Comparison of ENCODE assay signal across 13 mouse cellular contexts in the genomic region with DNA sequence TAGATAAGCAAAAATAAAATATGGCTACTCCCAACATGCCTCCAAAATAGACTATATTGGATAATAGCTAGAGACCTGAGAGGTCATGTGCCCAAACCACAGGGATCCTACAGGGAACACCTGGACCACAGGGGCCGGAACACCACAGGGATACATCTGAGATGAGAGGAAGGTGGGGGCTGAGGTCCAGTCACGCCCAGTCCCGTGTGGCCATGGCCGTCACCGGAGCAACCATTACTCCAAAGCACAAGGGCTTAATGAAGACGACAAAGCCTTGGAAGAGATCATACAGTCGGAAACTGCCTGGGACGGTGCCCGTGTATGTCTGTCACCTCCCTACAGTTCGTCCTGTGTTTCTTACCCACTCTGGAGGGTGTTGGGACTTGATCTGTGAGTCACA. TPM values are rescaled to one million over a fixed set of nuclear protein-coding genes. Genes with fewer than 3 reads are reported as not detected.
DNase-seq lines count a peak whose midpoint lies in the region; ATAC-seq and TF ChIP-seq lines count a peak whose summit lies in the region.
"Had no signal": no experiment of that assay in that cellular context is flagged by ENCODE, and none has a peak within 500 bp of the region (broad histone marks: within the 10 kb centered on the region; RNA-seq: fewer than 3 reads in every experiment).

No protein-coding gene starts in this region.

- no peak for TF ChIP-seq EP300 in liver, postnatal 0 days (IDR thresholded peaks at IDR 0.05; ENCODE audit: low read depth)

- no peak overlapping the region for H3K4me2 ChIP-seq in heart, embryonic 14.5 days (ENCODE audit: low read length)
- no peak overlapping the region for H3K4me2 ChIP-seq in lung, embryonic 14.5 days
- no peak overlapping the region for H3K4me2 ChIP-seq in heart, embryonic 15.5 days
- no peak overlapping the region for H3K4me2 ChIP-seq in liver, postnatal 0 days (ENCODE audit: low read depth, low read length)

- no peaks in the 10 kb centered on the region for H3K36me3 ChIP-seq in heart, embryonic 14.5 days (ENCODE audit: control insufficient read depth, insufficient read depth, low read length)
- H3K36me3 ChIP-seq in lung, embryonic 14.5 days (ENCODE audit: insufficient read depth) = no peaks in the 10 kb centered on the region
- H3K36me3 ChIP-seq in heart, embryonic 15.5 days = no peaks in the 10 kb centered on the region
- no peaks in the 10 kb centered on the region for H3K36me3 ChIP-seq in liver, postnatal 0 days (replicated peaks; ENCODE audit: insufficient read depth, low read length)

- no peak for TF ChIP-seq CTCF in lung, embryonic 14.5 days (IDR thresholded peaks at IDR 0.05; ENCODE audit: low read depth)
- TF ChIP-seq CTCF in liver, postnatal 0 days (IDR thresholded peaks at IDR 0.05; ENCODE audit: low read depth) = no peak

- no peak overlapping the region for H3K4me3 ChIP-seq in heart, embryonic 14.5 days (ENCODE audit: control insufficient read depth in 1 of 2, insufficient read depth in 1 of 2, low read depth in 1 of 2, low read length in 2 of 2)
- no peak overlapping the region for H3K4me3 ChIP-seq in lung, embryonic 14.5 days (ENCODE audit: low read depth, low read length)
- H3K4me3 ChIP-seq in heart, embryonic 15.5 days = no peak overlapping the region
- H3K4me3 ChIP-seq in liver, postnatal 0 days (ENCODE audit: low read depth, low read length) = no peak overlapping the region
- H3K4me3 ChIP-seq: layer of hippocampus, adult 2 months had no signal

- H3K9ac ChIP-seq in heart, embryonic 14.5 days (ENCODE audit: low read length) = no peak overlapping the region
- no peak overlapping the region for H3K9ac ChIP-seq in lung, embryonic 14.5 days
- no peak overlapping the region for H3K9ac ChIP-seq in heart, embryonic 15.5 days
- no peak overlapping the region for H3K9ac ChIP-seq in liver, postnatal 0 days (replicated peaks)

- H3K27me3 ChIP-seq in heart, embryonic 14.5 days (ENCODE audit: control insufficient read depth, insufficient read depth, low read length) = no peaks in the 10 kb centered on the region
- H3K27me3 ChIP-seq in lung, embryonic 14.5 days (ENCODE audit: insufficient read depth, low read length) = no peaks in the 10 kb centered on the region
- H3K27me3 ChIP-seq in heart, embryonic 15.5 days = no peaks in the 10 kb centered on the region
- no peaks in the 10 kb centered on the region for H3K27me3 ChIP-seq in liver, postnatal 0 days (ENCODE audit: insufficient read depth, low read length)

- WGBS in heart, embryonic 14.5 days = 75% methylated on average over 10 of the region's 10 CpGs
- WGBS in lung, embryonic 14.5 days = 77% methylated on average over 10 of the region's 10 CpGs
- WGBS in heart, embryonic 15.5 days = 82% methylated on average over 10 of the region's 10 CpGs
- 44% methylated on average over 10 of the region's 10 CpGs for WGBS in liver, postnatal 0 days (ENCODE audit: insufficient replicate concordance)

- no peak for ATAC-seq in heart, embryonic 14.5 days (ENCODE audit: insufficient number of reproducible peaks, insufficient read depth, low FRiP score, low read depth)
- ATAC-seq in lung, embryonic 14.5 days (ENCODE audit: insufficient read depth) = no peak
- ATAC-seq in heart, embryonic 15.5 days (replicated peaks; ENCODE audit: insufficient number of reproducible peaks, insufficient read depth, low FRiP score, low read depth) = no peak
- ATAC-seq in liver, postnatal 0 days = no peak
- ATAC-seq: forebrain, embryonic 16.5 days; hindbrain, embryonic 16.5 days had no signal

- peak overlapping the region; percentile 74 to 86 for H3K27ac ChIP-seq in heart, embryonic 14.5 days (replicated peaks in 1 of 2; ENCODE audit: control insufficient read depth in 1 of 2, insufficient read depth in 1 of 2, low read depth in 2 of 2, low read length in 2 of 2)
- peak overlapping the region; percentile 59 for H3K27ac ChIP-seq in lung, embryonic 14.5 days (ENCODE audit: low read depth)
- peak overlapping the region; percentile 84 for H3K27ac ChIP-seq in heart, embryonic 15.5 days
- H3K27ac ChIP-seq in liver, postnatal 0 days (ENCODE audit: low read depth) = peak overlapping the region; percentile 75
- H3K27ac ChIP-seq: layer of hippocampus, adult 2 months had no signal

- peaks cover 19 to 22% of the 10 kb centered on the region in 2 experiments for H3K4me1 ChIP-seq in heart, embryonic 14.5 days (ENCODE audit: control insufficient read depth in 2 of 2, insufficient read depth in 2 of 2, low read length in 2 of 2)
- peaks cover 25% of the 10 kb centered on the region for H3K4me1 ChIP-seq in lung, embryonic 14.5 days (ENCODE audit: insufficient read depth)
- H3K4me1 ChIP-seq in heart, embryonic 15.5 days (replicated peaks) = peaks cover 32% of the 10 kb centered on the region
- H3K4me1 ChIP-seq in liver, postnatal 0 days (ENCODE audit: insufficient read depth) = peaks cover 28% of the 10 kb centered on the region

- no peaks in the 10 kb centered on the region for H3K9me3 ChIP-seq in heart, embryonic 14.5 days (ENCODE audit: control insufficient read depth, low read length)
- H3K9me3 ChIP-seq in lung, embryonic 14.5 days (ENCODE audit: low read depth, low read length) = no peaks in the 10 kb centered on the region
- no peaks in the 10 kb centered on the region for H3K9me3 ChIP-seq in heart, embryonic 15.5 days (replicated peaks)
- H3K9me3 ChIP-seq in liver, postnatal 0 days (ENCODE audit: low read length) = no peaks in the 10 kb centered on the region

- DNase-seq in heart, adult 8-10 months (ENCODE audit: low spot score) = no peak
- no peak for DNase-seq in lung, embryonic 14.5 days
- no peak for DNase-seq in lung, postnatal 36 days
- DNase-seq in liver, postnatal 0 days = no peak
- DNase-seq in right cerebral cortex, postnatal 14 days = no peak
- no peak for DNase-seq in layer of hippocampus, postnatal 36 days
- DNase-seq: gastrocnemius, postnatal 36 days; retina, postnatal 1 day had no signal

RNA-seq across cellular contexts. Expression of a gene that starts 13.1 kb away (rescaled TPM):
- polyA plus RNA-seq in heart, embryonic 14.5 days (2014; fragmentation: Nextera tagmentation; extraction: Ambion mirVana) = 1.1 and 1.7 TPM in 2 replicates
- total RNA-seq in heart, adult 8-10 months (2022) = under 1 TPM; 0.16 to 0.23 (median 0.19) TPM
- 0.24 and 0.27 TPM in 2 replicates for polyA plus RNA-seq in lung, embryonic 14.5 days (2014; fragmentation: Nextera tagmentation; extraction: Ambion mirVana)
- 0.43 and 0.70 TPM in 2 replicates for polyA plus RNA-seq in heart, embryonic 15.5 days (2015; fragmentation: Nextera tagmentation; extraction: Ambion mirVana)
- 0.09 TPM in 1 of 2 replicates, not detected in the other for polyA plus RNA-seq in liver, postnatal 0 days (2015; fragmentation: Nextera tagmentation; extraction: Ambion mirVana)
- total RNA-seq in layer of hippocampus, postnatal 36 days (2021) = under 1 TPM in 1 of 2 experiments, not detected in 1; 0.32 TPM
- total RNA-seq: gastrocnemius, postnatal 36 days had no signal
